Mouse (Mus musculus) kidney, adult 2 months (tissue): ENCODE measurements around the gene Dnajb14. TPM values are rescaled to one million over a fixed set of nuclear protein-coding genes. Genes with fewer than 3 reads are reported as not detected.
A peak's percentile ranks its signal among the peaks of the same experiment; 100 is the strongest.
"Not testable (repeated sequence)": the region's sequence is repeated elsewhere in the genome, so short reads cannot be mapped to it uniquely, and the experiment has no call there.

Experiments used
- DNase-seq: peaks from one replicate; pipeline ENCODE4 v3.0.0; 2021
- H3K27ac ChIP-seq: fragments of 200-500 bp; 2 replicates; pipeline ENCODE4 v1.5.1; 2012; ENCODE audit warnings: low read depth, low read length, control low read depth, inconsistent platforms; ENCODE audit not compliant: insufficient read depth
- H3K27me3 ChIP-seq: fragments of 200-500 bp; replicated peaks from 2 replicates; pipeline ENCODE4 v1.6.1; 2012; ENCODE audit warnings: mild to moderate bottlenecking, moderate library complexity, low read length, inconsistent platforms; ENCODE audit not compliant: control insufficient read depth, insufficient read depth
- H3K36me3 ChIP-seq: fragments of 200-500 bp; 2 replicates; pipeline ENCODE4 v1.6.1; 2012; ENCODE audit warnings: mild to moderate bottlenecking, moderate library complexity, low read length, inconsistent platforms; ENCODE audit not compliant: control insufficient read depth, insufficient read depth
- H3K4me1 ChIP-seq: fragments of 200-500 bp; 2 replicates; pipeline ENCODE4 v1.6.1; 2011; ENCODE audit warnings: low read length; ENCODE audit not compliant: control insufficient read depth, insufficient read depth
- H3K4me3 ChIP-seq: fragments of 200-500 bp; 2 replicates; pipeline ENCODE4 v1.5.1; 2011; ENCODE audit warnings: mild to moderate bottlenecking, low read depth, low read length, control low read depth; ENCODE audit not compliant: insufficient read depth
- CTCF ChIP-seq: fragments of 200-500 bp; conservative IDR thresholded peaks from 2 replicates; pipeline ENCODE4 v1.5.1; 2011; ENCODE audit warnings: low read depth, mild to moderate bottlenecking, control low read depth, low read length, moderate library complexity, mixed read lengths; ENCODE audit not compliant: insufficient read depth, insufficient read length
- POLR2A ChIP-seq: fragments of 200-500 bp; IDR thresholded peaks from one replicate; pipeline ENCODE4 v1.6.1; 2011; ENCODE audit warnings: low read depth, low read length, control low read depth
- WGBS: fragments of 180-500 bp; shearing (Covaris S2); methylation state at CpG from one replicate; pipeline ENCODE4 v1.1.7; 2018; 5-methylcytosine and 5-hydroxymethylcytosine counted together
- polyA plus RNA-seq: library from polyadenylated mRNA; depleted of rRNA; stranded (reverse); fragments of >200 nt; gene quantifications from 2 replicates; pipeline ENCODE4 v1.2.3, GENCODE M21; 2012

Dnajb14 gene
- polyA plus RNA-seq, 1 experiment = 6.2 TPM

DNA sequence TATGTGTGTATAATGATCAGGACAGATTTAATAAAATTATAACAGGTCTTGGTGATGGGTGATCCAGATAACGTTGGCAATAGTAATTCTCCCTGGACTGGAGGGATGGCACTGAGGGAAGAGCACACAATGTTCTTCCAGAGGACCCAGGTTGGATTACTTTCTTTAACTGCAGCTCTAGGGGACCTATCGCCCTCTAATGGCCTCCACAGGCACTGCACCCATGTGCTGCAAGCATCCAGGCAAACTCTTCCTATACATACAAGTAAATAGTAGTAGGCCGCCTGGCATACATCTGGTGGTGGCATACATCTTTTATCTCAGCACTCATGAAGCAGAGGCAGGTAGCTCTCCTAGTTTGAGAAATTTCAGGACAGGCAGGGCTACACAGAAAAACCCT lies 27.7 kb downstream of the Dnajb14 start:
- H3K27me3 ChIP-seq = no peaks in the 10 kb centered on the region
- H3K36me3 ChIP-seq = no peaks in the 10 kb centered on the region; the same call in 1 of the 2 replicates
- peak; percentile 68 for TF ChIP-seq CTCF
- no peak for TF ChIP-seq POLR2A
- no peak overlapping the region for H3K4me3 ChIP-seq
- WGBS = 98% methylated on average over 3 of the region's 3 CpGs
- H3K4me1 ChIP-seq = no peaks in the 10 kb centered on the region
- DNase-seq = no peak
- no peak overlapping the region for H3K27ac ChIP-seq

DNA sequence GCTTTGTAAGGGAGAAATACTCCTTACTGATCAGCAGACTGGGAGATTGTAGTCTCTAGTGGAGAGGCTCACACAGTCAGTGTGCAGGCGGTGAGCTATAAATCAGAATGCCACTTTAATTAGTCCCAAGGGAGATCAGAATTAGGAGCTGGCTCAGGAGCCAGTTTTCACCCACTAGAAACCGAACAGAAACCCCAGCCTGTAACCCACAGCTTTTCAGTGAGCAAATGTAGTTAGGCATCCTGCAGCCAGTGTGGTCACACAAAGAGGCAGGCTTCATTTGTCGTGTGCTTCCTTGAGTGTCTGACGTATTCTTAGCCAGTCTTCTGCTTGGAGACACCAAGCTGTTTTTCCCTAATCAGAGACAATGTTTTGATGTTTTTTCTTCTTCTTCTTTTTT lies 28.9 kb downstream of the Dnajb14 start:
- no peak overlapping the region for H3K4me3 ChIP-seq
- DNase-seq = no peak
- no peaks in the 10 kb centered on the region for H3K4me1 ChIP-seq
- TF ChIP-seq POLR2A (no peak), CTCF (no peak)
- H3K36me3 ChIP-seq = no peaks in the 10 kb centered on the region; the same call in 1 of the 2 replicates
- no peaks in the 10 kb centered on the region for H3K27me3 ChIP-seq
- H3K27ac ChIP-seq = no peak overlapping the region
- 68% methylated on average over 4 of the region's 4 CpGs for WGBS

GRCm38 (mm10) chr3:137896867-137897266 lies 29.4 kb downstream of the Dnajb14 start:
- no peaks in the 10 kb centered on the region for H3K4me1 ChIP-seq
- peaks cover 2% of the 10 kb centered on the region; the same call in 1 of the 2 replicates for H3K36me3 ChIP-seq
- H3K4me3 ChIP-seq = no peak overlapping the region
- WGBS = 94% methylated on average over 3 of the region's 3 CpGs
- H3K27me3 ChIP-seq = no peaks in the 10 kb centered on the region
- no peak for DNase-seq
- no peak for TF ChIP-seq CTCF
- no peak for TF ChIP-seq POLR2A
- H3K27ac ChIP-seq = no peak overlapping the region

- DNase-seq = no peak
- TF ChIP-seq POLR2A = no peak
- TF ChIP-seq CTCF = no peak
- Histone ChIP-seq H3K36me3 (peaks cover 2% of the 10 kb centered on the region; the same call in 1 of the 2 replicates), H3K27me3 (no peaks in the 10 kb centered on the region), H3K27ac (no peak overlapping the region), H3K4me1 (no peaks in the 10 kb centered on the region), H3K4me3 (no peak overlapping the region)
- 82% methylated on average over 5 of the region's 5 CpGs for WGBS
Observed at GRCm38 (mm10) chr3:137897685-137898084, 30.2 kb downstream of the Dnajb14 start.

DNA sequence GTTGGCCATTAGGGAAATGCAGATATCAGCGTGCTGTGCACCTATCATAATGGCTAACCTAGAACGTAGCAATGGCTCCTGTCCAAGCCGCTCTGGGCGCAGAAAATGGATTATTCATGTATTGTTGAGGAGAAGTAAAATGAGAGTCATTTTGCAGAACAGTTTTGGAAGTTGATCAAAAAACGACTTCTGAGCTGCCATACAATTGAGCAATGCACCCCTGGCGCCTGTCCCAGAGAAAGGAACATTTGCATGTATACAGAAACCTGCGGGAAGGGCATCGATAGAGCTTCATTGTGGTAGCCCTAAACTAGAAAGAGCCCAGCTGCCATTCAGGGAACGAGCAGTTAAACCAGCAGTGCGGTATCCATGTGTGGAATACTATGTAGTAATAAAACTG lies 32.7 kb downstream of the Dnajb14 start:
- TF ChIP-seq POLR2A (no peak), CTCF (no peak)
- H3K4me1 ChIP-seq = no peaks in the 10 kb centered on the region
- no peak overlapping the region for H3K4me3 ChIP-seq
- no peak overlapping the region for H3K27ac ChIP-seq
- peaks cover 2% of the 10 kb centered on the region for H3K36me3 ChIP-seq
- WGBS = 84% methylated on average over 10 of the region's 10 CpGs
- DNase-seq = no peak
- no peaks in the 10 kb centered on the region for H3K27me3 ChIP-seq

- no peak for DNase-seq
- peaks cover 4% of the 10 kb centered on the region; the same call in 1 of the 2 replicates for H3K4me1 ChIP-seq
- TF ChIP-seq POLR2A (no peak), CTCF (no peak)
- no peak overlapping the region for H3K27ac ChIP-seq
- H3K27me3 ChIP-seq = no peaks in the 10 kb centered on the region
- H3K36me3 ChIP-seq = no peaks in the 10 kb centered on the region; the same call in 1 of the 2 replicates
- H3K4me3 ChIP-seq = no peak overlapping the region
- WGBS = 64% methylated on average over 2 of the region's 2 CpGs
Observed at GRCm38 (mm10) chr3:137913093-137913492, 45.6 kb downstream of the Dnajb14 start.

GRCm38 (mm10) chr3:137914567-137914966 lies 47.1 kb downstream of the Dnajb14 start:
- 38% methylated on average over 1 of the region's 1 CpGs for WGBS
- H3K4me1 ChIP-seq = not testable (repeated sequence)

More at GRCm38 (mm10) chr3:137914567-137914966, 47.1 kb downstream of the Dnajb14 start:
- not testable (repeated sequence) for H3K4me3 ChIP-seq, H3K36me3 ChIP-seq, DNase-seq, H3K27me3 ChIP-seq, H3K27ac ChIP-seq
